Mouse (Mus musculus): Measurements from ENCODE around the gene Trio. TPM values are rescaled to one million over a fixed set of nuclear protein-coding genes. Genes with fewer than 3 reads are reported as not detected.

Trio gene
- total and polyA plus RNA-seq, 2 experiments from 2014 or later = 21.9 to 214 TPM

GRCm38 (mm10) chr15:28065572-28065971 is 39.9 kb upstream of the Trio start:
- 43% methylated on average over 5 of the region's 5 CpGs for WGBS
- no peak for TF ChIP-seq CTCF (IDR thresholded peaks at IDR 0.05; ENCODE audit: low read depth)
- H3K4me3 ChIP-seq (ENCODE audit: low read depth, low read length) = no peak overlapping the region
- no peak overlapping the region for H3K9ac ChIP-seq
- H3K27me3 ChIP-seq (ENCODE audit: insufficient read depth, low read length) = no peaks in the 10 kb centered on the region
- DNase-seq (no peak), ATAC-seq (no peak)
- no peak overlapping the region for H3K27ac ChIP-seq (ENCODE audit: low read depth, low read length)
- H3K9me3 ChIP-seq (ENCODE audit: low read length) = no peaks in the 10 kb centered on the region
- no peaks in the 10 kb centered on the region for H3K4me1 ChIP-seq (ENCODE audit: insufficient read depth)
- H3K4me2 ChIP-seq (ENCODE audit: low read depth) = no peak overlapping the region
- no peaks in the 10 kb centered on the region for H3K36me3 ChIP-seq (ENCODE audit: insufficient read depth)

GRCm38 (mm10) chr15:28064733-28065088 is 39.1 kb upstream of the Trio start:
- H3K9me3 ChIP-seq (ENCODE audit: low read length) = no peaks in the 10 kb centered on the region
- H3K36me3 ChIP-seq (ENCODE audit: insufficient read depth) = no peaks in the 10 kb centered on the region
- H3K4me2 ChIP-seq (ENCODE audit: low read depth) = no peak overlapping the region
- H3K27ac ChIP-seq (ENCODE audit: low read depth, low read length) = no peak overlapping the region
- H3K4me1 ChIP-seq (ENCODE audit: insufficient read depth) = no peaks in the 10 kb centered on the region
- H3K27me3 ChIP-seq (ENCODE audit: insufficient read depth, low read length) = no peaks in the 10 kb centered on the region
- 45% methylated on average over 1 of the region's 1 CpGs for WGBS
- DNase-seq (no peak), ATAC-seq (no peak)
- no peak overlapping the region for H3K9ac ChIP-seq
- TF ChIP-seq CTCF (IDR thresholded peaks at IDR 0.05; ENCODE audit: low read depth) = no peak
- no peak overlapping the region for H3K4me3 ChIP-seq (ENCODE audit: low read depth, low read length)

- ATAC-seq (no peak), DNase-seq (no peak)
- no peak for TF ChIP-seq CTCF (IDR thresholded peaks at IDR 0.05; ENCODE audit: low read depth)
- Histone ChIP-seq H3K9me3 (ENCODE audit: low read length) (no peaks in the 10 kb centered on the region), H3K4me2 (ENCODE audit: low read depth) (no peak overlapping the region), H3K27me3 (ENCODE audit: insufficient read depth, low read length) (no peaks in the 10 kb centered on the region), H3K36me3 (ENCODE audit: insufficient read depth) (no peaks in the 10 kb centered on the region), H3K4me1 (ENCODE audit: insufficient read depth) (no peaks in the 10 kb centered on the region), H3K9ac (no peak overlapping the region), H3K27ac (ENCODE audit: low read depth, low read length) (no peak overlapping the region), H3K4me3 (ENCODE audit: low read depth, low read length) (no peak overlapping the region)
- WGBS = 78% methylated on average over 13 of the region's 13 CpGs
These were observed 38.6 kb upstream of the Trio start for GRCm38 (mm10) chr15:28064081-28064732.

GRCm38 (mm10) chr15:28063466-28063865 is 37.8 kb upstream of the Trio start:
- no peaks in the 10 kb centered on the region for H3K36me3 ChIP-seq (ENCODE audit: insufficient read depth)
- DNase-seq (no peak), ATAC-seq (no peak)
- no peaks in the 10 kb centered on the region for H3K9me3 ChIP-seq (ENCODE audit: low read length)
- H3K4me2 ChIP-seq (ENCODE audit: low read depth) = no peak overlapping the region
- H3K9ac ChIP-seq = no peak overlapping the region
- no peak overlapping the region for H3K4me3 ChIP-seq (ENCODE audit: low read depth, low read length)
- 92% methylated on average over 2 of the region's 2 CpGs for WGBS
- H3K4me1 ChIP-seq (ENCODE audit: insufficient read depth) = no peaks in the 10 kb centered on the region
- no peaks in the 10 kb centered on the region for H3K27me3 ChIP-seq (ENCODE audit: insufficient read depth, low read length)
- no peak for TF ChIP-seq CTCF (IDR thresholded peaks at IDR 0.05; ENCODE audit: low read depth)
- H3K27ac ChIP-seq (ENCODE audit: low read depth, low read length) = no peak overlapping the region

- ATAC-seq (no peak), DNase-seq (no peak)
- H3K9me3 ChIP-seq (ENCODE audit: low read length) = no peaks in the 10 kb centered on the region
- no peaks in the 10 kb centered on the region for H3K36me3 ChIP-seq (ENCODE audit: insufficient read depth)
- H3K4me3 ChIP-seq (ENCODE audit: low read depth, low read length) = no peak overlapping the region
- no peak overlapping the region for H3K9ac ChIP-seq
- WGBS = 98% methylated on average over 3 of the region's 3 CpGs
- no peak for TF ChIP-seq CTCF (IDR thresholded peaks at IDR 0.05; ENCODE audit: low read depth)
- H3K4me2 ChIP-seq (ENCODE audit: low read depth) = no peak overlapping the region
- H3K27me3 ChIP-seq (ENCODE audit: insufficient read depth, low read length) = no peaks in the 10 kb centered on the region
- H3K27ac ChIP-seq (ENCODE audit: low read depth, low read length) = no peak overlapping the region
- no peaks in the 10 kb centered on the region for H3K4me1 ChIP-seq (ENCODE audit: insufficient read depth)
These were observed 36.4 kb upstream of the Trio start for GRCm38 (mm10) chr15:28062016-28062415.

GRCm38 (mm10) chr15:28060977-28061376 is 35.3 kb upstream of the Trio start:
- DNase-seq = no peak
- H3K9ac ChIP-seq = no peak overlapping the region
- H3K4me3 ChIP-seq (ENCODE audit: low read depth, low read length) = no peak overlapping the region
- H3K27me3 ChIP-seq (ENCODE audit: insufficient read depth, low read length) = no peaks in the 10 kb centered on the region
- no peak overlapping the region for H3K4me2 ChIP-seq (ENCODE audit: low read depth)
- no peaks in the 10 kb centered on the region for H3K9me3 ChIP-seq (ENCODE audit: low read length)
- 84% methylated on average over 5 of the region's 5 CpGs for WGBS
- no peak for TF ChIP-seq CTCF (IDR thresholded peaks at IDR 0.05; ENCODE audit: low read depth)
- H3K36me3 ChIP-seq (ENCODE audit: insufficient read depth) = no peaks in the 10 kb centered on the region
- H3K27ac ChIP-seq (ENCODE audit: low read depth, low read length) = no peak overlapping the region
- ATAC-seq = no peak
- H3K4me1 ChIP-seq (ENCODE audit: insufficient read depth) = no peaks in the 10 kb centered on the region

GRCm38 (mm10) chr15:28060423-28060822 is 34.8 kb upstream of the Trio start:
- ATAC-seq (no peak; the same call in 1 of the 2 replicates), DNase-seq (no peak)
- TF ChIP-seq CTCF (IDR thresholded peaks at IDR 0.05; ENCODE audit: low read depth) = no peak
- Histone ChIP-seq H3K9me3 (ENCODE audit: low read length) (no peaks in the 10 kb centered on the region), H3K27ac (ENCODE audit: low read depth, low read length) (no peak overlapping the region), H3K36me3 (ENCODE audit: insufficient read depth) (no peaks in the 10 kb centered on the region), H3K27me3 (ENCODE audit: insufficient read depth, low read length) (no peaks in the 10 kb centered on the region), H3K9ac (no peak overlapping the region), H3K4me3 (ENCODE audit: low read depth, low read length) (no peak overlapping the region), H3K4me2 (ENCODE audit: low read depth) (no peak overlapping the region), H3K4me1 (ENCODE audit: insufficient read depth) (no peaks in the 10 kb centered on the region)
- 48% methylated on average over 6 of the region's 6 CpGs for WGBS
